Mouse (Mus musculus) hindbrain, embryonic 14.5 days (tissue): Measurements from ENCODE around the gene Lsm10. TPM values are rescaled to one million over a fixed set of nuclear protein-coding genes. Genes with fewer than 3 reads are reported as not detected.

Experiments
- ATAC-seq: fragments of 200-750 bp; cut with Nextera tagmentation; 2 replicates; pipeline ENCODE4 v1.8.0; 2017; ENCODE audit warnings: moderate number of reproducible peaks, mild to moderate bottlenecking, moderate TSS enrichment, moderate library complexity; ENCODE audit not compliant: low FRiP score
- DNase-seq: peaks from one replicate; pipeline ENCODE4 v3.0.0-alpha.2; 2015; ENCODE audit warnings: low spot score
- H3K27ac ChIP-seq: fragments of 300-500 bp; sonication (generic); 2 replicates; pipeline ENCODE4 v1.5.1; 2014; ENCODE audit warnings: mild to moderate bottlenecking, moderate library complexity
- H3K27me3 ChIP-seq: fragments of 300-500 bp; sonication (generic); 2 replicates; pipeline ENCODE4 v1.6.1; 2014; ENCODE audit warnings: mild to moderate bottlenecking, low read length, mixed read lengths; ENCODE audit not compliant: control insufficient read depth, insufficient read depth
- H3K36me3 ChIP-seq: fragments of 300-500 bp; sonication (generic); replicated peaks from 2 replicates; pipeline ENCODE4 v1.6.1; 2014; ENCODE audit not compliant: control insufficient read depth, insufficient read depth
- H3K4me1 ChIP-seq: fragments of 300-500 bp; sonication (generic); replicated peaks from 2 replicates; pipeline ENCODE4 v1.6.1; 2014; ENCODE audit warnings: antibody characterized with exemption, low read length, mixed read lengths; ENCODE audit not compliant: control insufficient read depth, insufficient read depth
- H3K4me2 ChIP-seq: fragments of 300-500 bp; sonication (generic); replicated peaks from 2 replicates; pipeline ENCODE4 v1.6.1; 2014; ENCODE audit warnings: mild to moderate bottlenecking, moderate library complexity
- H3K4me3 ChIP-seq: fragments of 300-500 bp; sonication (generic); replicated peaks from 2 replicates; pipeline ENCODE4 v1.5.1; 2014; ENCODE audit warnings: mild to moderate bottlenecking, low read length
- H3K9ac ChIP-seq: fragments of 300-500 bp; sonication (generic); 2 replicates; pipeline ENCODE4 v1.6.1; 2014
- H3K9me3 ChIP-seq: fragments of 300-500 bp; sonication (generic); 2 replicates; pipeline ENCODE4 v1.6.1; 2016; ENCODE audit warnings: low read length; ENCODE audit not compliant: control insufficient read depth
- WGBS: fragments of 180-500 bp; shearing (Covaris S2); extraction: QIAGEN DNeasy Blood & Tissue Kit; methylation state at CpG from one replicate; pipeline ENCODE4 v1.1.7; 2014; 5-methylcytosine and 5-hydroxymethylcytosine counted together
- polyA plus RNA-seq: library from polyadenylated mRNA; unstranded; fragments of >200 nt; fragmentation: Nextera tagmentation; extraction: Ambion mirVana; gene quantifications from 2 replicates; pipeline ENCODE4 v1.2.1, GENCODE M21; 2014

Gene Lsm10
- polyA plus RNA-seq, result 49.1 and 51.2 TPM in 2 replicates

- Histone ChIP-seq H3K4me2 (peak within 1 kb of the TSS; percentile 57), H3K9me3 (no peaks in the 10 kb centered on the region), H3K4me3 (peak within 1 kb of the TSS; percentile 50), H3K9ac (peak within 1 kb of the TSS; percentile 68), H3K27me3 (no peaks in the 10 kb centered on the region), H3K36me3 (no peaks in the 10 kb centered on the region), H3K27ac (peak within 1 kb of the TSS; percentile 79), H3K4me1 (no peaks in the 10 kb centered on the region)
- DNase-seq, result peak; percentile 95
- ATAC-seq, result peak; percentile 97
- WGBS, result 3% methylated on average over 37 of the region's 37 CpGs
Measured at GRCm38 (mm10) chr4:126096464-126097111, at the start of gene Lsm10. TSS of gene Lsm10 (plus strand) at chr4:126096623.

DNA sequence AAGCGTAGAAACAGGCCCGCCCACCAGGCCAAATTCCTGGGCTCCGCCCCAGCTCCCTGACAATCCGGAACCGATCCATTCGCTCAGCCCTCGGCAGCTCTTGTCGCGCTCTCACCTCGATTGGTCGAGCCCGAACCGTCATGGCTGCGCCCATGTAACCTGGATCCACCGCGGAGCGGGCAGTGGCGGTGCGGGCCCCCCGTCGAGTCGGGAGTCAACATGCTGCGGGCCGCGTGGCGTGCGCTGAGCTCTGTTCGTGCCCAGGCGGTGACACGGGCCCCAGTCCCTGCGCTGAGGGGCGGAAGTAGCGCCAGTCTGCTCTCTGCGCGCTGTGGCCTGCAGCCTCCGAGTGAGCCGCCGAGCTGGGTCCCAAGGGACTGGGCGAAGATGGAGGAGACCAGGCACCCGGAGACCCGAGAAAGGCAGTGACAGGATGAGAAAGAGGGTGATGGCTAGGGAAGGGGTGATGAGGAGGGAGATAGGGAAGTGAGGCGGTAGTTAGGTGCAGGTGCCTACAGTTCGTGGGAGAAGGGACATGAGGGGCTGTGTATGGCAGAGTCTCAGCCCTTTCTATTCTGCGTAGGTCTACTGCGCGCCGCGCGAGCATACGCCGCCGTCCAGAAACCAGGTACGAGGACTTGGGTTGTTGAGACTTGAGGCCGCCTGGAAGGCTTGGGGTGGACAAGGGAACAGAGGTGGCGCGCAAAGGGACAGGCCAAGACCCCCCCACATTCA is 49.4 kb upstream of the Lsm10 start, which contains the start of gene Mrps15:
Gene Mrps15 (plus strand): TSS at position 75 of the 735 bp plus-strand sequence.
- under 1% methylated on average over 56 of the region's 56 CpGs for WGBS
- Histone ChIP-seq H3K4me3 (peak within 1 kb of the TSS; percentile 83), H3K27me3 (no peaks in the 10 kb centered on the region), H3K4me2 (peak within 1 kb of the TSS; percentile 92), H3K9ac (peak within 1 kb of the TSS; percentile 83), H3K4me1 (peaks cover 10% of the 10 kb centered on the region), H3K36me3 (peaks cover 33% of the 10 kb centered on the region), H3K27ac (peak within 1 kb of the TSS; percentile 81), H3K9me3 (no peaks in the 10 kb centered on the region)
- ATAC-seq (peak; percentile 92), DNase-seq (peak; percentile 89)

DNA sequence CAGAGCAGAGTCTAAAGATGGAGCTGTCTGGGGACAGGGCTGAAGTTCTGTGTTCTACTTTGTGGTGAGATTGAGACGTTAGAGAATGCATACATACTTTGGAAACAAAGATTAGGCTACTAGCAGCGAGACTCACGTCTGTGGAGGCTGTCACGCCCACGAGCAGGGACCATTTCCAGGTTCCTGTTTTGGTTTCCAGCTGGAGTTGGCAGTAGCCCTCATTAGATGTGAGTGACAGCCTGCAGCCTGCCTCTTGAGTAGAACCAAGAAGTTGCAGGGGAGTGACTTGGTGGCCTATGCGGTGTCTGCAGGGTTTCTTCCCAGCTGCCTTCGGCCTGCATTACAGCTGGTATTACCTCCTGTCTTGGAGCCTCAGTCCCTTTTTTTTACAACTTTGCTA is 44.8 kb upstream of the Lsm10 start:
- 90% methylated on average over 7 of the region's 7 CpGs for WGBS
- no peak overlapping the region for H3K4me3 ChIP-seq
- no peak overlapping the region for H3K27ac ChIP-seq
- ATAC-seq, result no peak
- H3K4me2 ChIP-seq, result no peak overlapping the region
- H3K27me3 ChIP-seq, result no peaks in the 10 kb centered on the region
- H3K9ac ChIP-seq, result no peak overlapping the region
- DNase-seq, result no peak
- H3K4me1 ChIP-seq, result peaks cover 10% of the 10 kb centered on the region
- H3K9me3 ChIP-seq, result no peaks in the 10 kb centered on the region
- peaks cover 78% of the 10 kb centered on the region for H3K36me3 ChIP-seq

DNA sequence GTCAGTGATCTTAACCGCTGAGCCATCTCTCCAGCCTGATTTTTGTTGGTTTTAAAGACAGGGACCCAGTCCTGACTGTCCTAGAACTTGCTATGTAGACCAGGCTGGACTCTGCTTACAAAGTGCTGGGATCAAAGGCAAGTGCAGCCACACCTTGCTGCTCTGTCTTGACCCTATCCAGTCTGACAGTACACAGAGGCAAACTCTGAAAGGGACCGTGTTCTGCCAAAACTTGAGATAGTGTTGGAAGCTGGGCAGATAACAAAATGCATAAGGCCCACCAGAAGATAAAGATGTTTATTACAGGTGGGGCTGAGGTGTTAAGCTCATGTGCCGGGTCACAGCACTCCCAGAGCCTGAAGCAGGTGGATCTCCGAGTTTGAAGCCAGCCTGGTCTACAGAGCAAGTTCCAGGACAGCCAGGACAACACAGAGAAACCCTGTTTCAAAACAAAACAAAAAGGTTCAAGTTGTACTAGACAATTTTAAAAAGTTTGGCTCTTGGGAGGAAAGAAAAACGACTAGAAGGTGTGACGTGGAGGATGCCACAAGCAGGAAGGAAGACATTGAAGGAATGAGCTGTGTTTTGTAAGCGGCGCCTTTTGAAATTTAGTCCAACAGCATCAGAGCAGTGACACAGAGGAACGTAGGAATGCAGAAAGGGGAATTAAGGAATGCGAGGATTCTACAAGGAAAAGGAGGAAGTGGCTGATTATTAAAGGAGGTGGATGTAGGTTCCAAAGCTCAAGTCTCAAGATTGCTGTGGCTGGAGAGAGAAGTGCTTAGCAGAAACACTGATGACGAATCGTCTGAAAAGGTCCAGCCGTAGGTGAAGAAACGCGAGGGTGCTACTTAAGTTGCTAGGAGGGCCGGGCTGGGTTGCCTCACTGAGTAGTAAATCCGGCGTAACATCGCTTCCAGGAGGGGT is 39.0 kb upstream of the Lsm10 start:
- no peak overlapping the region for H3K27ac ChIP-seq
- ATAC-seq (no peak), DNase-seq (peak; percentile 26)
- peak overlapping the region; percentile 61 for H3K9ac ChIP-seq
- 18% methylated on average over 19 of the region's 19 CpGs for WGBS
- H3K4me1 ChIP-seq, result peaks cover 11% of the 10 kb centered on the region
- H3K36me3 ChIP-seq, result peaks cover 41% of the 10 kb centered on the region
- peak overlapping the region; percentile 73 for H3K4me3 ChIP-seq
- H3K4me2 ChIP-seq, result peak overlapping the region; percentile 83
- H3K27me3 ChIP-seq, result no peaks in the 10 kb centered on the region
- no peaks in the 10 kb centered on the region for H3K9me3 ChIP-seq

DNA sequence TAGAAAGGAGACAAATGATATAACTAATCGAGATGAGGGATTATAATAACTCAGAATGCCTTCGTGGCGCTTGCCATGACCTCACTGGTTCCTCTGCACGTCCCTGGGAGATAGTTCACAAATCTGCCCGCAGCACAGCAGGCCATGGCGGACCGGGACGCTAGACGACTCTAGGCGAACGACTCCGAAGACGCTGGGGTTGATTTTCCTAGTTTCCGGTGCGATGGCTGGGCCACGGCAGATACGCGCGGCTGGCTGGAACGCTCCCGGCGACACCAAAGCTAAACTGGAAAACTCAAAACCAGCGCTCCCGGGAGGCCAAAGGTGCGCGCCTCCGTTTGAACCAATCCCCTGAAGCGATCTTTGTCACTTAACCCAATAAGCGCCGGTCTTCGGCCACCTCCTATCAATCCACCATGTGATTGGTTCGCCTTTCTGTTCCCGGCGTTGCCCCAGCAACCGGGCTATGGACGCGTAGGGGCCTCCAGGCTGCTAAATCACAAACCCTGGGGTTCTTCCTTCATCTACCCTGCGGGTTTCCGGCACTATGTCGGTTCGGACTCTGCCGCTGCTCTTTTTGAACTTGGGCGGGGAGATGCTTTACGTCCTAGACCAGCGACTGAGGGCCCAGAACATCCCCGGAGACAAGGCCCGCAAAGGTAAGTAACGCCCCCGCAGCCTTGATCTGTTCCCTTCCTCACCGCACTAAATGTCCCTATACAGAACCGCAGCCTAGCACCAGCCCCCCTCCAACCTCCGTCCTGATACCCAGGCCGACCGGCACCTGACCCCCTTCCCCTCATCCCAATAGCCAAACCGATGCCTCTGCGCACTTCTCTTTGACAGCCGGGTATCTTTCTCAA is 38.1 kb upstream of the Lsm10 start, which contains the start of gene Oscp1:
Gene Oscp1 (plus strand): TSS at position 432 of the 863 bp plus-strand sequence.
- H3K4me3 ChIP-seq, result peak within 1 kb of the TSS; percentile 73
- peak; percentile 97 for ATAC-seq
- no peaks in the 10 kb centered on the region for H3K27me3 ChIP-seq
- DNase-seq, result peak; percentile 95
- peak within 1 kb of the TSS; percentile 36; the same call in 1 of the 2 replicates for H3K27ac ChIP-seq
- peaks cover 11% of the 10 kb centered on the region for H3K4me1 ChIP-seq
- WGBS, result under 1% methylated on average over 57 of the region's 57 CpGs
- peak within 1 kb of the TSS; percentile 84 for H3K9ac ChIP-seq
- H3K36me3 ChIP-seq, result peaks cover 35% of the 10 kb centered on the region
- H3K9me3 ChIP-seq, result no peaks in the 10 kb centered on the region
- H3K4me2 ChIP-seq, result peak within 1 kb of the TSS; percentile 83

- Histone ChIP-seq H3K27me3 (no peaks in the 10 kb centered on the region), H3K9me3 (no peaks in the 10 kb centered on the region), H3K9ac (peak overlapping the region; percentile 84), H3K4me3 (peak overlapping the region; percentile 73), H3K27ac (no peak overlapping the region), H3K36me3 (peaks cover 30% of the 10 kb centered on the region), H3K4me1 (peaks cover 11% of the 10 kb centered on the region), H3K4me2 (peak overlapping the region; percentile 83)
- no peak for DNase-seq
- WGBS, result 33% methylated on average over 9 of the region's 9 CpGs
- no peak for ATAC-seq
Measured at GRCm38 (mm10) chr4:126058997-126059362, 37.4 kb upstream of the Lsm10 start.

- H3K9me3 ChIP-seq, result no peaks in the 10 kb centered on the region
- WGBS, result 37% methylated on average over 1 of the region's 1 CpGs
- no peaks in the 10 kb centered on the region for H3K27me3 ChIP-seq
- peaks cover 8% of the 10 kb centered on the region for H3K4me1 ChIP-seq
- ATAC-seq (no peak), DNase-seq (no peak)
- H3K27ac ChIP-seq, result no peak overlapping the region
- H3K4me3 ChIP-seq, result no peak overlapping the region
- no peak overlapping the region for H3K9ac ChIP-seq
- no peak overlapping the region for H3K4me2 ChIP-seq
- 0 out of 2 replicates have a peak, but pooled peaks cover 3% of the 10 kb centered on the region for H3K36me3 ChIP-seq
Measured at GRCm38 (mm10) chr4:126062856-126063255, 33.6 kb upstream of the Lsm10 start.

DNA sequence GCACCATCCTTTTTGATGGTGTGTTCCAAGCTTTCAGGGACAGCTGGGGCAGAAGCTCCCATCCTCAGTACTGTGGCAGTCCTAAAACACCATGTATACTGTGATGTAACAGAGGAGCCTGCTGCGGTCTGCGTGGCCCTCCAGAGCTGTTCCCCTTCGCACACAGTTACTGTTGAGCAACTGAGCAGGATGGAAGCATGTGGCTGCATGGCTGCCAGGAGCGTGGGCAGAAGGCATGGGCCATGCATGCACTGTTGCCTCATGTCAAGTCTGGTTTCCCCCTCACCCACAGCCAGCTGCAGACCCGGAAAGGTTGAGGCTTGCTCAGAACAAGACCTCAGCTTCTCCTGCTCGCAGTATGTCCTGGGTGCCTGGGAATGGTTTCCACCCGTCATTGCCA is 31.2 kb upstream of the Lsm10 start:
- H3K4me3 ChIP-seq, result no peak overlapping the region
- no peaks in the 10 kb centered on the region for H3K4me1 ChIP-seq
- no peak for DNase-seq
- H3K9me3 ChIP-seq, result no peaks in the 10 kb centered on the region
- H3K27me3 ChIP-seq, result no peaks in the 10 kb centered on the region
- H3K4me2 ChIP-seq, result no peak overlapping the region
- no peak overlapping the region for H3K27ac ChIP-seq
- ATAC-seq, result no peak
- WGBS, result 88% methylated on average over 7 of the region's 7 CpGs
- no peak overlapping the region for H3K9ac ChIP-seq
- 0 out of 2 replicates have a peak, but pooled peaks cover 3% of the 10 kb centered on the region for H3K36me3 ChIP-seq
